Mouse (Mus musculus) forebrain, embryonic 11.5 days (tissue): ENCODE measurements around the gene Hebp1. TPM values are rescaled to one million over a fixed set of nuclear protein-coding genes. Genes with fewer than 3 reads are reported as not detected.

Source experiments
- ATAC-seq: fragments of 200-750 bp; cut with Nextera tagmentation; replicated peaks from 2 replicates; pipeline ENCODE4 v1.8.0; 2017; ENCODE audit warnings: moderate TSS enrichment; ENCODE audit not compliant: low FRiP score
- DNase-seq: peaks from one replicate; pipeline ENCODE4 v3.0.0-alpha.2; 2017; ENCODE audit warnings: low spot score
- H3K27ac ChIP-seq: fragments of 300-500 bp; sonication (generic); 2 replicates; pipeline ENCODE4 v1.5.1; 2014; ENCODE audit warnings: low read depth, low read length
- H3K27me3 ChIP-seq: fragments of 300-500 bp; sonication (generic); 2 replicates; pipeline ENCODE4 v1.6.1; 2014; ENCODE audit warnings: mild to moderate bottlenecking, low read length, mixed read lengths; ENCODE audit not compliant: control insufficient read depth, insufficient read depth
- H3K36me3 ChIP-seq: fragments of 300-500 bp; sonication (generic); 2 replicates; pipeline ENCODE4 v1.6.1; 2014; ENCODE audit warnings: mild to moderate bottlenecking, low read length, moderate library complexity, mixed read lengths; ENCODE audit not compliant: control insufficient read depth, insufficient read depth
- H3K4me1 ChIP-seq: fragments of 300-500 bp; sonication (generic); replicated peaks from 2 replicates; pipeline ENCODE4 v1.6.1; 2014; ENCODE audit warnings: low read length, mixed read lengths; ENCODE audit not compliant: control insufficient read depth, insufficient read depth
- H3K4me2 ChIP-seq: fragments of 300-500 bp; sonication (generic); 2 replicates; pipeline ENCODE4 v1.6.1; 2014; ENCODE audit warnings: low read depth, mild to moderate bottlenecking, low read length, moderate library complexity, mixed read lengths; ENCODE audit not compliant: severe bottlenecking
- H3K4me3 ChIP-seq: fragments of 300-500 bp; sonication (generic); 2 replicates; pipeline ENCODE4 v1.5.1; 2014; ENCODE audit warnings: low read depth, low read length
- H3K9ac ChIP-seq: fragments of 300-500 bp; sonication (generic); 2 replicates; pipeline ENCODE4 v1.6.1; 2014; ENCODE audit warnings: low read length
- H3K9me3 ChIP-seq: fragments of 300-500 bp; sonication (generic); 2 replicates; pipeline ENCODE4 v1.6.1; 2016; ENCODE audit warnings: low read length, mixed read lengths; ENCODE audit not compliant: control insufficient read depth
- WGBS: fragments of 180-500 bp; shearing (Covaris S2); extraction: QIAGEN DNeasy Blood & Tissue Kit; methylation state at CpG from one replicate; pipeline ENCODE4 v1.1.7; 2014; 5-methylcytosine and 5-hydroxymethylcytosine counted together
- polyA plus RNA-seq: library from polyadenylated mRNA; unstranded; fragments of >200 nt; fragmentation: Nextera tagmentation; extraction: Ambion mirVana; gene quantifications from 2 replicates; pipeline ENCODE4 v1.2.1, GENCODE M21; 2014

The Hebp1 gene
- polyA plus RNA-seq, 1 experiment from 2014 or later, result 3.0 TPM

- DNase-seq (no peak), ATAC-seq (no peak)
- Histone ChIP-seq H3K27me3 (no peaks in the 10 kb centered on the region), H3K4me1 (no peaks in the 10 kb centered on the region), H3K9me3 (no peaks in the 10 kb centered on the region), H3K4me2 (no peak overlapping the region), H3K36me3 (no peaks in the 10 kb centered on the region; the same call in 1 of the 2 replicates), H3K9ac (no peak overlapping the region), H3K27ac (no peak overlapping the region), H3K4me3 (no peak overlapping the region)
- 93% methylated on average over 6 of the region's 6 CpGs for WGBS
These were observed 32.8 kb upstream of the Hebp1 start for GRCm38 (mm10) chr6:135230586-135230985.

- WGBS, result 43% methylated on average over 10 of the region's 10 CpGs
- Histone ChIP-seq H3K27ac (no peak overlapping the region), H3K27me3 (no peaks in the 10 kb centered on the region), H3K9ac (no peak overlapping the region), H3K4me3 (no peak overlapping the region), H3K36me3 (no peaks in the 10 kb centered on the region; the same call in 1 of the 2 replicates), H3K9me3 (no peaks in the 10 kb centered on the region), H3K4me1 (no peaks in the 10 kb centered on the region), H3K4me2 (no peak overlapping the region)
- DNase-seq (no peak), ATAC-seq (peak; percentile 72)
These were observed 30.7 kb upstream of the Hebp1 start for GRCm38 (mm10) chr6:135228465-135228941.

GRCm38 (mm10) chr6:135223786-135224416 is 26.1 kb upstream of the Hebp1 start:
- Histone ChIP-seq H3K36me3 (no peaks in the 10 kb centered on the region; the same call in 1 of the 2 replicates), H3K27ac (no peak overlapping the region)
- no peak for ATAC-seq

GRCm38 (mm10) chr6:135219916-135220315 is 22.1 kb upstream of the Hebp1 start:
- H3K27me3 ChIP-seq, result no peaks in the 10 kb centered on the region
- no peak overlapping the region for H3K4me2 ChIP-seq
- no peaks in the 10 kb centered on the region for H3K9me3 ChIP-seq
- H3K27ac ChIP-seq, result no peak overlapping the region
- H3K4me1 ChIP-seq, result no peaks in the 10 kb centered on the region
- 92% methylated on average over 5 of the region's 5 CpGs for WGBS
- H3K4me3 ChIP-seq, result no peak overlapping the region
- H3K36me3 ChIP-seq, result no peaks in the 10 kb centered on the region; the same call in 1 of the 2 replicates
- ATAC-seq, result no peak
- DNase-seq, result no peak
- H3K9ac ChIP-seq, result no peak overlapping the region

More at GRCm38 (mm10) chr6:135223786-135224416, 26.1 kb upstream of the Hebp1 start:
- Histone ChIP-seq H3K9ac (no peak overlapping the region), H3K9me3 (no peaks in the 10 kb centered on the region), H3K27me3 (no peaks in the 10 kb centered on the region), H3K4me3 (no peak overlapping the region), H3K4me2 (no peak overlapping the region), H3K4me1 (no peaks in the 10 kb centered on the region)
- no peak for DNase-seq
- 70% methylated on average over 6 of the region's 6 CpGs for WGBS

- Histone ChIP-seq H3K4me2 (no peak overlapping the region), H3K9ac (no peak overlapping the region), H3K9me3 (no peaks in the 10 kb centered on the region), H3K27ac (no peak overlapping the region), H3K27me3 (no peaks in the 10 kb centered on the region), H3K4me1 (no peaks in the 10 kb centered on the region), H3K4me3 (no peak overlapping the region), H3K36me3 (no peaks in the 10 kb centered on the region; the same call in 1 of the 2 replicates)
- DNase-seq (no peak), ATAC-seq (no peak)
- WGBS, result 86% methylated on average over 8 of the region's 8 CpGs
These were observed 20.5 kb upstream of the Hebp1 start for GRCm38 (mm10) chr6:135218330-135218729.

GRCm38 (mm10) chr6:135212666-135213065 is 14.8 kb upstream of the Hebp1 start:
- H3K4me1 ChIP-seq, result no peaks in the 10 kb centered on the region
- no peak overlapping the region for H3K4me3 ChIP-seq
- no peaks in the 10 kb centered on the region for H3K27me3 ChIP-seq
- H3K9me3 ChIP-seq, result no peaks in the 10 kb centered on the region
- H3K9ac ChIP-seq, result no peak overlapping the region
- ATAC-seq (no peak), DNase-seq (no peak)
- H3K4me2 ChIP-seq, result no peak overlapping the region
- H3K36me3 ChIP-seq, result no peaks in the 10 kb centered on the region; the same call in 1 of the 2 replicates
- WGBS, result 79% methylated on average over 2 of the region's 2 CpGs
- H3K27ac ChIP-seq, result no peak overlapping the region

GRCm38 (mm10) chr6:135211169-135211568 is 13.3 kb upstream of the Hebp1 start:
- H3K4me2 ChIP-seq, result no peak overlapping the region
- DNase-seq (no peak), ATAC-seq (no peak)
- no peak overlapping the region for H3K27ac ChIP-seq
- H3K4me3 ChIP-seq, result no peak overlapping the region
- no peak overlapping the region for H3K9ac ChIP-seq
- no peaks in the 10 kb centered on the region for H3K27me3 ChIP-seq
- WGBS, result 84% methylated on average over 7 of the region's 7 CpGs
- H3K4me1 ChIP-seq, result 0 out of 2 replicates have a peak, but pooled peaks cover 2% of the 10 kb centered on the region
- no peaks in the 10 kb centered on the region for H3K9me3 ChIP-seq
- no peaks in the 10 kb centered on the region; the same call in 1 of the 2 replicates for H3K36me3 ChIP-seq

- ATAC-seq, result 0 out of 2 replicates have a peak, but pooled peaks have one; percentile 19
- WGBS, result 45% methylated on average over 8 of the region's 8 CpGs
- no peak overlapping the region for H3K27ac ChIP-seq
These were observed 9.1 kb upstream of the Hebp1 start for GRCm38 (mm10) chr6:135206909-135207308.

GRCm38 (mm10) chr6:135205802-135206201 is 8.0 kb upstream of the Hebp1 start:
- WGBS, result 86% methylated on average over 4 of the region's 4 CpGs
- ATAC-seq, result no peak
- Histone ChIP-seq H3K27ac (no peak overlapping the region), H3K9ac (no peak overlapping the region), H3K4me3 (no peak overlapping the region), H3K4me1 (0 out of 2 replicates have a peak, but pooled peaks cover 2% of the 10 kb centered on the region), H3K36me3 (no peaks in the 10 kb centered on the region), H3K4me2 (no peak overlapping the region), H3K27me3 (no peaks in the 10 kb centered on the region), H3K9me3 (no peaks in the 10 kb centered on the region)
- no peak for DNase-seq

More at GRCm38 (mm10) chr6:135206909-135207308, 9.1 kb upstream of the Hebp1 start:
- no peaks in the 10 kb centered on the region for H3K9me3 ChIP-seq
- no peak overlapping the region for H3K4me3 ChIP-seq
- H3K27me3 ChIP-seq, result no peaks in the 10 kb centered on the region
- H3K9ac ChIP-seq, result no peak overlapping the region
- no peak for DNase-seq
- 0 out of 2 replicates have a peak, but pooled peaks cover 2% of the 10 kb centered on the region for H3K4me1 ChIP-seq
- H3K36me3 ChIP-seq, result no peaks in the 10 kb centered on the region
- no peak overlapping the region for H3K4me2 ChIP-seq
